Comparison of ENCODE assay signal across 27 mouse cellular contexts in genomic region chr12:40857466-40857865, GRCm38 (mm10).
"Had no signal": no experiment of that assay in that cellular context is flagged by ENCODE, and none has a peak within 500 bp of the region (broad histone marks: within the 10 kb centered on the region; RNA-seq: fewer than 3 reads in every experiment).

No protein-coding gene starts in this region.

- H3K9ac ChIP-seq: heart, embryonic 13.5 days; heart, embryonic 15.5 days; hindbrain, embryonic 13.5 days; hindbrain, embryonic 15.5 days; kidney, embryonic 15.5 days; limb, embryonic 13.5 days; limb, embryonic 15.5 days; liver, embryonic 12.5 days; liver, embryonic 14.5 days had no signal

- DNase-seq: gastrocnemius, adult 2 months; gastrocnemius, postnatal 10 days; gastrocnemius, postnatal 36 days; heart, adult 18-20 months; heart, postnatal 14 days; heart, postnatal 36 days; kidney, adult 11 months; kidney, adult 2 months; kidney, adult 9 months; kidney, postnatal 14 days; kidney, postnatal 36 days; layer of hippocampus, adult 9-11 months; layer of hippocampus, postnatal 36 days; left cerebral cortex, postnatal 4 days had no signal

- H3K27me3 ChIP-seq: heart, embryonic 13.5 days; heart, embryonic 15.5 days; hindbrain, embryonic 13.5 days; hindbrain, embryonic 15.5 days; kidney, embryonic 15.5 days; limb, embryonic 13.5 days; limb, embryonic 15.5 days; liver, embryonic 12.5 days had no signal

- H3K27ac ChIP-seq: gastrocnemius, adult 2 months; heart, embryonic 10.5 days; heart, embryonic 13.5 days; heart, embryonic 15.5 days; hindbrain, embryonic 13.5 days; hindbrain, embryonic 15.5 days; hindbrain, postnatal 0 days; kidney, embryonic 15.5 days; kidney, postnatal 0 days; limb, embryonic 13.5 days; limb, embryonic 15.5 days; liver, embryonic 12.5 days; liver, embryonic 14.5 days had no signal

- H3K4me2 ChIP-seq: heart, embryonic 13.5 days; heart, embryonic 15.5 days; hindbrain, embryonic 13.5 days; hindbrain, embryonic 15.5 days; kidney, embryonic 15.5 days; limb, embryonic 13.5 days; limb, embryonic 15.5 days; liver, embryonic 12.5 days had no signal

- H3K9me3 ChIP-seq: heart, embryonic 10.5 days; heart, embryonic 15.5 days; hindbrain, embryonic 15.5 days; kidney, embryonic 15.5 days; limb, embryonic 13.5 days; limb, embryonic 15.5 days had no signal

- H3K36me3 ChIP-seq: heart, embryonic 10.5 days; heart, embryonic 13.5 days; heart, embryonic 15.5 days; hindbrain, embryonic 13.5 days; hindbrain, embryonic 15.5 days; kidney, embryonic 15.5 days; limb, embryonic 13.5 days; limb, embryonic 15.5 days; liver, embryonic 12.5 days had no signal

- H3K4me1 ChIP-seq: heart, embryonic 10.5 days; heart, embryonic 13.5 days; heart, embryonic 15.5 days; hindbrain, embryonic 13.5 days; hindbrain, embryonic 15.5 days; kidney, embryonic 15.5 days; limb, embryonic 13.5 days; limb, embryonic 15.5 days; liver, embryonic 12.5 days had no signal

- ATAC-seq: hindbrain, postnatal 0 days; intestine, embryonic 16.5 days; liver, embryonic 12.5 days had no signal

- H3K4me3 ChIP-seq: gastrocnemius, adult 2 months; heart, embryonic 10.5 days; heart, embryonic 13.5 days; heart, embryonic 15.5 days; hindbrain, embryonic 13.5 days; hindbrain, embryonic 15.5 days; kidney, embryonic 15.5 days; limb, embryonic 13.5 days; limb, embryonic 15.5 days; liver, embryonic 12.5 days had no signal
